Mouse (Mus musculus) liver, adult 2 months (tissue): ENCODE results near the gene Polr3h.
"Not testable (repeated sequence)": the region's sequence is repeated elsewhere in the genome, so short reads cannot be mapped to it uniquely, and the experiment has no call there.

Source experiments
- CTCF ChIP-seq: fragments of 200-500 bp; IDR thresholded peaks from 2 replicates; pipeline ENCODE4 v1.5.1; 2011; ENCODE audit warnings: low read depth, low read length, control low read depth
- POLR2A ChIP-seq: fragments of 200-500 bp; IDR thresholded peaks from 2 replicates; pipeline ENCODE4 v1.6.1; 2011; ENCODE audit warnings: low read length, control low read depth; ENCODE audit not compliant: insufficient read depth; ENCODE audit errors: extremely low read depth

- not testable (repeated sequence) for TF ChIP-seq POLR2A, CTCF
These were observed 49.1 kb upstream of the Polr3h start for GRCm38 (mm10) chr15:81975156-81975555.
